ENCODE assay signal across 32 mouse cellular contexts in genomic region chr11:103923957-103924356, GRCm38 (mm10).
"Had no signal": no experiment of that assay in that cellular context is flagged by ENCODE, and none has a peak within 500 bp of the region (broad histone marks: within the 10 kb centered on the region; RNA-seq: fewer than 3 reads in every experiment).

No protein-coding gene starts in this region.

- H3K4me1 ChIP-seq: limb, embryonic 10.5 days; limb, embryonic 12.5 days; limb, embryonic 13.5 days; limb, embryonic 15.5 days; liver, embryonic 12.5 days; liver, embryonic 13.5 days; liver, embryonic 15.5 days; lung, embryonic 15.5 days; midbrain, embryonic 10.5 days; midbrain, embryonic 12.5 days; midbrain, embryonic 13.5 days; midbrain, embryonic 15.5 days; neural tube, embryonic 12.5 days had no signal

- H3K4me3 ChIP-seq: limb, embryonic 10.5 days; limb, embryonic 12.5 days; limb, embryonic 13.5 days; limb, embryonic 15.5 days; liver, embryonic 12.5 days; liver, embryonic 13.5 days; liver, embryonic 15.5 days; lung, embryonic 15.5 days; megakaryocyte, embryonic 14.5 days; midbrain, embryonic 10.5 days; midbrain, embryonic 12.5 days; midbrain, embryonic 13.5 days; midbrain, embryonic 15.5 days; myocyte; neural tube, embryonic 12.5 days had no signal

- H3K27ac ChIP-seq: limb, embryonic 10.5 days; limb, embryonic 12.5 days; limb, embryonic 13.5 days; limb, embryonic 15.5 days; liver, embryonic 12.5 days; liver, embryonic 13.5 days; liver, embryonic 14.5 days; liver, embryonic 15.5 days; lung, embryonic 15.5 days; macrophage; midbrain, embryonic 10.5 days; midbrain, embryonic 12.5 days; midbrain, embryonic 13.5 days; midbrain, embryonic 15.5 days; neural tube, embryonic 12.5 days had no signal

- H3K9me3 ChIP-seq: limb, embryonic 10.5 days; limb, embryonic 12.5 days; limb, embryonic 13.5 days; limb, embryonic 15.5 days; liver, embryonic 12.5 days; liver, embryonic 13.5 days; liver, embryonic 15.5 days; lung, embryonic 15.5 days; megakaryocyte, embryonic 14.5 days; midbrain, embryonic 10.5 days; midbrain, embryonic 12.5 days; midbrain, embryonic 13.5 days; midbrain, embryonic 15.5 days; neural tube, embryonic 12.5 days had no signal

- H3K27me3 ChIP-seq: limb, embryonic 12.5 days; limb, embryonic 13.5 days; limb, embryonic 15.5 days; liver, embryonic 12.5 days; liver, embryonic 13.5 days; liver, embryonic 15.5 days; lung, embryonic 15.5 days; megakaryocyte, embryonic 14.5 days; midbrain, embryonic 12.5 days; midbrain, embryonic 13.5 days; midbrain, embryonic 15.5 days; neural tube, embryonic 12.5 days had no signal

- DNase-seq: left cerebral cortex, postnatal 4 days; liver; liver, embryonic 13.5 days; liver, postnatal 0 days; lung, adult 18-20 months; lung, adult 2 months; lung, embryonic 14.5 days; lung, postnatal 10 days; lung, postnatal 14 days; lung, postnatal 36 days; lung, postnatal 4 days; midbrain, embryonic 14.5 days had no signal

- H3K9ac ChIP-seq: limb, embryonic 12.5 days; limb, embryonic 13.5 days; limb, embryonic 15.5 days; liver, embryonic 12.5 days; liver, embryonic 13.5 days; liver, embryonic 14.5 days; liver, embryonic 15.5 days; liver, postnatal 0 days; lung, embryonic 14.5 days; lung, embryonic 15.5 days; midbrain, embryonic 12.5 days; midbrain, embryonic 13.5 days; midbrain, embryonic 15.5 days; neural tube, embryonic 12.5 days had no signal

- ATAC-seq: liver, embryonic 12.5 days; liver, postnatal 0 days; lung, postnatal 0 days; midbrain, embryonic 13.5 days; midbrain, embryonic 15.5 days; midbrain, embryonic 16.5 days had no signal

- H3K4me2 ChIP-seq: limb, embryonic 12.5 days; limb, embryonic 13.5 days; limb, embryonic 15.5 days; liver, embryonic 11.5 days; liver, embryonic 12.5 days; liver, embryonic 13.5 days; liver, embryonic 15.5 days; lung, embryonic 14.5 days; lung, embryonic 15.5 days; midbrain, embryonic 11.5 days; midbrain, embryonic 12.5 days; midbrain, embryonic 13.5 days; midbrain, embryonic 15.5 days; neural tube, embryonic 12.5 days had no signal
